Mouse (Mus musculus): ENCODE measurements around the gene Krba1. TPM values are rescaled to one million over a fixed set of nuclear protein-coding genes. Genes with fewer than 3 reads are reported as not detected.

Krba1 gene
- total RNA-seq, 2 experiments from 2014 or later, result 14.6 to 35.1 TPM

- no peak for DNase-seq (ENCODE audit: low spot score in 2 of 2)
Observed at GRCm38 (mm10) chr6:48423336-48423735, 27.9 kb downstream of the Krba1 start.

DNA sequence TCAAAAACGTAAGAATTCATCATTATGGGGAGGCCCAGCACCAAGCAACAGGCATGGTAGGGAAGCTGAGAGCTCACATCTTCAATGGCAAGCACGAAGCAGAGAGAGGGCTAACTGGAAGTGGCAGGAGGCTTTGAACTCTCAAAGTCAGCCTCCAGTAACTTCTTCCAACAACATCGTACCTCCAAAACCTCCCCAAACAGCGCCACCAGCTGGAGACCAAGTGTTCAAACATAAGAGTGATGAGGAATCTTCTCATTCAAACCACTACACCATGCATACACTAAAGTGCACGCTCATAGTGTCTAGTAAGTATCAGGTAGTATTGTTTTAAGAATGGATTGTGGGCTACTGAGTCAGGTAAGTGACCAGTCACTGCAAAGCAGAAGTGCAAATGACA lies 28.7 kb downstream of the Krba1 start:
- no peak for DNase-seq (ENCODE audit: low spot score in 2 of 2)

DNA sequence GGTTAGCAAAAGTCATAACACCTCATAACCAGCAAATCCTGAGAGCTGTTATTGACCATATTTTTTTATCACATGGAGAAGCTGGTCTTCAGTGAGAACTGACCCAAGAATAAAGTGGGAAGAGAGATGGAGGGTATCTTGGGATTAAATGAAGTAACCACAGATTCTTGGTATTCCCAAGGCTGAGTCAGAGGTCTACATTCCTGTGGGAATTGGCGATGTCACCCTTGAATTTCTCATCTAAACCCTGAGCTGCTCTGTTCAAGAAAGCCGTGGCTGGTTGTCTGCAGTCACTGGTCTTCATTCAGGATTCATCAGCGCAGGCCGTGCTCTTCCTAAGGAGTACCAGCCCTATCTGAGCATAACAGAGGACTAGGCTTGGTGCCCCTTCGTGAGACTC lies 31.6 kb downstream of the Krba1 start:
- no peak for DNase-seq (ENCODE audit: low spot score in 2 of 2)

DNA sequence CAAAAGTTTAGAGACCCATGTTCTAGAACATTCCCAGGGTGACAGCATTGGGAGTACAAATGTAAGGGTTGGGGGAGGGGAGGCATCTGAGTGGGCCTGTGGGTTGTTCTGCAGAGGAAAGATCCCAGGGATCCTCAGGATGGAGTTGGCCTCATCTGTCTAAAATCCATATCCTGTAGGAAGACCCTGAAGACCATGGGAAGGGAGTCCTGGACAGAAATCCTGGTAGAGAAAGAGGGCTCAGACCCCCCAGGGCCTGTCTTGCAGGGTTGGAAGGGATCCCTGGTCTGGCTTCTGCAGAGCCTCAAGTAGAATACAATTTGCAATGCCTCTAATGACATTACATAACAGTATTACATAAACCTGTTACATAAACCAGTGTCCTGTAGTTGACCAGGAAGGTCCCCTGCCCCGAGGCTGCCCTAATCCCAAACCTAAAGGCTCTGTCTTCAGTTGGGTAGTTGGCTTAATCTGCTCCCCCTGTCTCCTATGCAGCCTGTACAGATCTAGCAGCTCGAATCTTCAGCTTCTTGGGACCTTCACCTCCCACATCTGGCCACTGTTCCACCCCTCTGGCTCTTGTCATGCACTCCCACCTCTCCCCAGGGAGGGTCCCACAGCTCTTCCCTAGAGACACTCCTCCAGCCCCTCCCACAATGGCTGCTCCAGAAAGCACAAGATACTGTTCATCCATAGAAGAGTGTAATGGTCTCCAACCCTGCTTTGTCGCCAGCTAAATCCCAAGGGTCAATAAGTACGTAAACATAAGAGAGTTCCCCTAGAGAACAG lies 33.6 kb downstream of the Krba1 start:
- no peak for DNase-seq (ENCODE audit: low spot score in 2 of 2)

GRCm38 (mm10) chr6:48430748-48431147 lies 35.4 kb downstream of the Krba1 start:
- DNase-seq (ENCODE audit: low spot score in 2 of 2), result no peak

DNA sequence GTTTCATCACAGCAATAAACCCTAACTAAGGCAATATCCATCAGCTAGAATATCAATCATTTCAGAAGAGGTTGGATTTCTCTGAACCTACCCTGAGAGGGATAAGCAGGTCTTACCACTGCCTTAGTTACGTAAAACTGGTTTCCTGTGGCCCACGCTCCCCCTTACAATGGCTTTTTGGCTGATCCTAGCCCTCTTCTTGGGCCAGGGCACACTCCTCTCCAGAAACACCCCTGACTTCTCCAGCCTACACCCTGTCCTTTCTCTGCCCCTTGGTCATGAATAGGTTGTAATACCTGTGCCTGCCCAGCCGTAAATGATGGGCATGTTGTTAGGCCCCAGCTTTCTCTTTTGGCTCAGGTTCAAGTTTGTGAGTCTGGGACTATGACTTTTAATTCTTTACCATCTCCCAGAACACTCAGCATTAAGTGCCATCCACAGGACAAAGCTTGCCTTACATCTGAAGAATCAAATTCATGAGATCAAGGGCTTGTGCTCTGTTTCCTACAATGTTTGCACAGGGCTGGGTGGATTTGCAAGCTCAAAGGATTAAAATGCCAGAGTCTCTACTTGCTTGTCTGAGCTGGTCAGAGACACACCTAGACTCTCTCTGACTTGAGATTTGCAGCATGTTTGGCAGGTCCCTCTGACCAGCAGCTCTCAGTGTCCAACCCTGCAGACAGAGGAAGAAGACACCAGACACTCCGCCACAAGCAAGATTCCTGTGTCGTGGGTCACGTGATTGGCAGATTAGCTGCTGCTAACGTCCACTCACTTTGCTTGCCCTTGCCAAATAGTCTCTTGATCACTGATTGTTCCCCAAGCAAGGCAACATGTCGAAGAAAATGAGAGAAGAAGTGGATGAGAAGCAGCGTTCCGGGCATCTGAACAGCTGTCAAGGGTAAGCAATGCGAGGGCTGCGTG lies 37.8 kb downstream of the Krba1 start:
- no peak for DNase-seq (ENCODE audit: low spot score in 2 of 2)

- no peak for DNase-seq (ENCODE audit: low spot score in 2 of 2)
Observed at GRCm38 (mm10) chr6:48434651-48435050, 39.3 kb downstream of the Krba1 start.

DNA sequence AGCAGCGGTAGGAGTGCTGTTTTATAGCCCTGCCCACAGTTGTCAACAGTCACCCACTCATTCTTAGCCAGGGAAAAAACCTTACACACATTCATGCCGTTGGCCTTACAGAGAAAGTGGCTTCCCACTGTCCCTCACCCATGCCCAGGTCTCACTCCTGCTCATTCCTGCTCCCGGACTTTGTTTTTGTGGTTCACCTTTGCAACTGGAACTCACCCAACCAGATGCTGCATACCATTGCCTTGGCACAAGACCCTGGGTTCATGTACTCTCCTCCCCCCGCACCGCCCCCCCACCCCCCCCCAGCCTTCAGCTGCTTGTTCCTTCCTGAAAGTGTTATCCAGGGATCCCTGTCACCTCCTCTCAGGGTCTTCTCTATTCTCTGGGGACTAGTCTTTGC lies 39.7 kb downstream of the Krba1 start:
- DNase-seq (ENCODE audit: low spot score in 2 of 2), result no peak

DNA sequence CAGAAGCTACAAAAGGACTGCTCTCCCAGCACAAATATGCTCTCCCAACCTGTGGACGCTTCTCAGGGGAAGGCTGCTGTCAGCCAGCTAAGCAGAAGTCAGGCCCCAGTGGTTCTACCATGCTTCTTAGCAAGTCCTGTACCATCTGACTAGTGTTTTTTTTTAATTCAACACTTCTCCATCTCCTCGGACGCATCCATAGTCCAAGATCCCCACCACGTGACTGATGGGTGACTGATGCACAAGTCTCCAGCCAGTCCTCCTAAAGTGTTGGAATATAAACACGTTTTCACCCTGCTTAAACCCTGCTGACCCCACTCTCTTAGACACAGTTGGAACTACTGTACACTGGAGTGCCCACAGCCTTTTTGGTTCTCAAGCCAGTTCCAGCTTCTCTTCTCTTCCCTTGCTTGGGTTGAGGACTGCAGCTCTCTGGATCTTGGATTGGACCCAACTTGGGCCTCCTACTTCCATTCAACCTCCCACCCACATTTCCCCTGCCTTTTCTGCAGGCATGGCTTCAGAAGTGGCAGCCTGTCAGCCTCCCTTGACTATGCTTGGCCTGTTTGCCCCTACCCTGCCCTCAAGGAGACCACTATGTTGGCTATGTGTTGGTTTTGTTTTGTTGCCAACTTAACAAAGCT lies 40.4 kb downstream of the Krba1 start:
- DNase-seq (ENCODE audit: low spot score in 2 of 2), result no peak

DNA sequence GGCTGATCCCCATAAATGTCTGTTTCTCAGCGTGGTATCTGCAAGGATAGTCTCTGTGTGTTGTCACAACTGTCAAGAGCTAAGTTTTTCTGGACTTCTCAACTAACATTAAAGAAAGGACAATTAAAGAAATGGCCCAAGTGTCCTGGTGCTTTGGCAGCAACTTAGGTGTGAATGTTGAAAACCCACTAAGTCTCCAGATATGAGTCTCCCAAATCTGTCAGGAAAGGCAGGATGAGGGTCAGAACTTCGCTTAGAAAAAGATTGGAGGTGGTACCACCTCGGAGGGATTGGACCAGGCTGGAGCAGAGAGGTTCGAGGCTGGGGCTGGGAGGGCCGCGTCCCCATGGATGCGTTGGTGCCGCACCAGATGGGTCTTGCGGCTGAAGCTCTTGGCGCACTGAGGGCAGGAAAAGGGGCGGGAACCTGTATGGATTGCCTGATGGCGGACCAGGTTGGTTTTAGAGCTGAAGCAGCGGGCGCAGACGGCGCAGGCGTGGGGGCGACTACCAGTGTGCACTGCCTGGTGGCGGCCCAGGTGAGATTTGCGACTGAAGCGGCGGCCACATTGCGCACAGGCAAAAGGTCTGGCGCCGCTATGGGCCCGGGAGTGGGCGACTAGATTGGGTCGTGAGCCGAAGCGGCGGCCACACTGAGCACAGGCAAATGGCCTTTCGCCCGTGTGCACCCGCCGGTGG lies 42.4 kb downstream of the Krba1 start:
- no peak for DNase-seq (ENCODE audit: low spot score in 2 of 2)

- DNase-seq (ENCODE audit: low spot score in 2 of 2), result no peak
Observed at GRCm38 (mm10) chr6:48438475-48439125, 43.2 kb downstream of the Krba1 start.

DNA sequence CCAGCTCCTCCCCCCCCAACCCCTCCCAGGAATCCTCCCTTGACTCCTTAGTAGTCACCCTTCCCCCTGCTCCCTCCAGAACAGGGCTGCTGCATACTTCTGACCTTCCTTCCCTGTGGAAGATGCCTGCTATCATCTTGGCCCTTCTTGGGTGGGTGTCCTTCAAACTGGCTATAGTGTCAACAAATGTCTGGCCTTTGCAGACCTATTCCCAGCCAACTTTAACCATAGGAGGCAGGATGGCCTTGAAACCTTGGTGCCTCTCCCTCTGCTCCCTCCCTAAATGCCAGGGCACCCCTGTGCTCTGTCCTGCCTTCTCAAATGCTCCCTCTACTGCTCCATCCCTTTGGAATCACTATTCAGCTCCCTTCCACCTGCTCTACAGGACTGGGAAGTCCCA lies 44.3 kb downstream of the Krba1 start:
- DNase-seq (ENCODE audit: low spot score in 2 of 2), result no peak

DNA sequence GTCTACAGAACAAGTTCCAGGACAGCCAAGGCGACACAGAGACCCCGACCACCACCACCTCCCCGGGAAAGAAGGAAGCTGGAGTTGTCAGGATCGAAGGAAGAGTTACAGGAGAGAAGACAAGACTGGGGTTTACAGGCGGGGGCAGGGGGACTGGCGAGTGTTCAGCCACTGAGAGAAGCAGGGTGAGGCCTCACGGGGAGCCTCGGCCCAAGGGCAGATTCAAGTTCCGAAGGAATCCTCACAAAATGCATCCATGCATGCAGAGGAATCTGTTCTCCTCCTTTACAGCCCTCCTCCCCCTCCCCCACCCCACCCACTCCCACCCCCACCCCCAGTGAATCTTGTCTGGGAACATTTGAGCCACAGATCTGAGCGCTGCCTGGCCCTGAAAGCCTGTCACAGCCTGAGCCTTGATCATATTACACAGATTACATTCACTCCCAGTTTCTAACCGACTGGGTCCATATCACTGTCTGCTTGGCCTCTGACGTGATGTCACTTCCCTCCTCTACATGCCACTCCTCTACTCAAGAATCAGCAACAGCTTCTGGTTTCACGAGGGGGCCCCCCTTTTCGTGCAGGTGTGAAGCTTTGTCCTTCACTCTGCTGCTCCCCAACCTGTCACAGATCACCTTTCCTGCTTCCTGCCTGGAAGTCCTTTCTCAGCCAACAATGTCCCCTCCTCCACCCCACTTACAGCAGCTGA lies 45.1 kb downstream of the Krba1 start:
- DNase-seq (ENCODE audit: low spot score in 2 of 2), result no peak

DNA sequence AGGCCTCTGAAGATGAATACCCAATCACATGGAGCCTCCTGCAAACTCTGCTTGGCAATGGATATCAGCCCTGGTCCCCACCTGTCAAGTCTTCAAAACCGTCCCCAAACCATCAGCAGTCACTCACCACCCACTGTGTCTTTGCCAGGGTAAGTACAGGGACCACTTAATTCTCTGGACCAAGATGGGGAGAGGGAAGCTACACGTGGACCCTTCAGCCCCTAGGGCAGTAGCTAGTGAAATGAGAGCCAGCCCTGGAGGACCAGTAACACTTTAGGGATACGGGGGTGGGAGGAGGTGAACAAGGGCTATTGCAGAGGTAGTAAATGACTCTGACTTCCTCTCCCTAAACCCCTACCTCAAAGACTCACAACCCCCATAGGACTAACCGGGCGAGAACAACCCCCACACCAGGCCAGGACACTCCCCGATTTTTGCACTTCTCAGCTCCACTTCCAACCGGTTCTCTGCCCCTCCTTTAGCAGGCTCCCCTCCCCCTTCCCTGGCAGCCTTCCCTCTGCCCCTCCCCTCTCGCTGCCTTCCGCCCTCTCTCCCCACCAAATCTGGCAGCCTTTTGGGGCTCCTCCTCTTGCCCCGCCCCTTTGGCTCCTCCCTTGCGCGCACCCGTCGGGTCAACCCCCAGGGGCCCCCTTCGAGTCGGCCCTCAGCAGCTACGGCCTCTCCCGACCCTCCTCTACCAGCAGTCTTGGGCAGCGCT lies 48.4 kb downstream of the Krba1 start:
- peak; percentile 92 to 94 for DNase-seq (ENCODE audit: low spot score in 2 of 2)

GRCm38 (mm10) chr6:48444310-48445180 lies 49.2 kb downstream of the Krba1 start:
- DNase-seq (ENCODE audit: low spot score in 2 of 2), result peak; percentile 51 to 52

GRCm38 (mm10) chr6:48445181-48446101 lies 50.1 kb downstream of the Krba1 start, which contains the start of gene Zfp467:
Zfp467 (minus strand) TSS chr6:48445825.
- DNase-seq (ENCODE audit: low spot score in 2 of 2), result peak; percentile 59 to 67

- DNase-seq (ENCODE audit: low spot score in 2 of 2), result no peak
Observed at GRCm38 (mm10) chr6:48446256-48446655, 50.9 kb downstream of the Krba1 start.
